Mouse (Mus musculus): ENCODE results near the gene Chst12.

GRCm38 (mm10) chr5:140481458-140481857, 23.9 kb upstream of the Chst12 start:
- no peak for TF ChIP-seq ZMIZ1 (IDR thresholded peaks at IDR 0.05; ENCODE audit: low read depth, low read length)
- no peak for TF ChIP-seq POLR2A (IDR thresholded peaks at IDR 0.05; ENCODE audit: low read depth, low read length)
- no peak for TF ChIP-seq CTCF (conservative IDR thresholded peaks at IDR 0.05 in 1 of 2, IDR thresholded peaks at IDR 0.05 in 1 of 2; ENCODE audit: low read depth in 2 of 2, low read length in 2 of 2)
- TF ChIP-seq EP300 (IDR thresholded peaks at IDR 0.05; ENCODE audit: low read length), result no peak
- TF ChIP-seq IRF4 (IDR thresholded peaks at IDR 0.05; ENCODE audit: low read depth, low read length), result no peak
- no peak for TF ChIP-seq MAZ (IDR thresholded peaks at IDR 0.05; ENCODE audit: low read depth, low read length)
- TF ChIP-seq ZNF384 (IDR thresholded peaks at IDR 0.05; ENCODE audit: low read depth, low read length), result no peak
